Mouse (Mus musculus) megakaryocyte, embryonic 14.5 days (primary cell): ENCODE measurements around the gene Ces1d.

Source experiments
- FLI1 ChIP-seq: IDR thresholded peaks from 2 replicates; pipeline ENCODE4 v1.6.1; 2012; ENCODE audit warnings: low read length, inconsistent platforms, mixed read lengths
- GATA1 ChIP-seq: IDR thresholded peaks from 3 replicates; pipeline ENCODE4 v1.6.1; 2012; ENCODE audit warnings: mixed read lengths, low read length, inconsistent platforms, borderline replicate concordance

GRCm38 (mm10) chr8:93140696-93141095, 56.9 kb downstream of the Ces1d start:
- TF ChIP-seq GATA1 (no peak), FLI1 (no peak)
